Mouse (Mus musculus): ENCODE measurements at regions not wholly inside any gene's neighbourhood (a gene's known extent, or its start where the extent isn't known, plus 50 kb on each side); places are given as distances from the start of the nearest gene placed in this dataset.

DNA sequence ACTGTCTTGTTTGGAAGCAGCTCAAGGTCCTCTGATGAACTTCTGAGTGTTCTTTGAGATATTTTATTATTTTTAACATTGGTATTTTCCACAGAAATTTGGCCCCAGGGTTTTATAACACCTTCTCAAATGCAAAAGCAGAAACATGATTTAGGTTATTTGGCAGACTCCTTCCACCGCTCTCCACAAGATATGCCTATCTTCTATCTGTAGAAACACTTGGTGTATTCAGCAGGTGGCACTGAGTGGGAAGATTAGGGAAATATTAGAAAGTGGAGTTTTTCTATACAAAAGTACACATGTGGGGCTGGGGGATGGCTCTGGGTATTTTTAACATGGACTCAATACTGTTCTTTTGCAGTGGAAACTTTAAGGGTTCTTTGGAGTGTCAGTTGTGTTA, 475.3 kb downstream of the Dach1 start:
- no peak overlapping the region for H3K4me2 ChIP-seq
- 0 out of 2 replicates have a peak, but pooled peaks cover 2% of the 10 kb centered on the region for H3K9me3 ChIP-seq (replicated peaks)
- H3K27me3 ChIP-seq (replicated peaks) = no peaks in the 10 kb centered on the region
- H3K36me3 ChIP-seq = no peaks in the 10 kb centered on the region
- H3K4me3 ChIP-seq (replicated peaks) = no peak overlapping the region
- no peak overlapping the region for H3K27ac ChIP-seq (replicated peaks)
- no peak for ATAC-seq (ENCODE audit: low FRiP score)
- WGBS = 100% methylated on average over 1 of the region's 1 CpGs
- H3K9ac ChIP-seq (replicated peaks) = no peak overlapping the region
- no peaks in the 10 kb centered on the region for H3K4me1 ChIP-seq

- Histone ChIP-seq H3K4me1 (no peaks in the 10 kb centered on the region), H3K9ac (replicated peaks) (no peak overlapping the region), H3K9me3 (replicated peaks) (no peaks in the 10 kb centered on the region), H3K27ac (replicated peaks) (no peak overlapping the region), H3K27me3 (replicated peaks) (no peaks in the 10 kb centered on the region), H3K4me3 (replicated peaks) (no peak overlapping the region), H3K36me3 (no peaks in the 10 kb centered on the region), H3K4me2 (no peak overlapping the region)
- WGBS = 79% methylated on average over 3 of the region's 3 CpGs
- no peak for ATAC-seq (ENCODE audit: low FRiP score)
Measured at GRCm38 (mm10) chr14:97684617-97685016, 484.9 kb downstream of the Dach1 start.

GRCm38 (mm10) chr14:97667806-97668205, 501.8 kb downstream of the Dach1 start:
- H3K27ac ChIP-seq (replicated peaks) = no peak overlapping the region
- no peak overlapping the region for H3K9ac ChIP-seq (replicated peaks)
- H3K4me1 ChIP-seq = no peaks in the 10 kb centered on the region
- H3K36me3 ChIP-seq = no peaks in the 10 kb centered on the region
- ATAC-seq (ENCODE audit: low FRiP score) = no peak
- H3K4me3 ChIP-seq (replicated peaks) = no peak overlapping the region
- no peaks in the 10 kb centered on the region for H3K9me3 ChIP-seq (replicated peaks)
- no peak overlapping the region for H3K4me2 ChIP-seq
- no peaks in the 10 kb centered on the region for H3K27me3 ChIP-seq (replicated peaks)
- 82% methylated on average over 2 of the region's 2 CpGs for WGBS

DNA sequence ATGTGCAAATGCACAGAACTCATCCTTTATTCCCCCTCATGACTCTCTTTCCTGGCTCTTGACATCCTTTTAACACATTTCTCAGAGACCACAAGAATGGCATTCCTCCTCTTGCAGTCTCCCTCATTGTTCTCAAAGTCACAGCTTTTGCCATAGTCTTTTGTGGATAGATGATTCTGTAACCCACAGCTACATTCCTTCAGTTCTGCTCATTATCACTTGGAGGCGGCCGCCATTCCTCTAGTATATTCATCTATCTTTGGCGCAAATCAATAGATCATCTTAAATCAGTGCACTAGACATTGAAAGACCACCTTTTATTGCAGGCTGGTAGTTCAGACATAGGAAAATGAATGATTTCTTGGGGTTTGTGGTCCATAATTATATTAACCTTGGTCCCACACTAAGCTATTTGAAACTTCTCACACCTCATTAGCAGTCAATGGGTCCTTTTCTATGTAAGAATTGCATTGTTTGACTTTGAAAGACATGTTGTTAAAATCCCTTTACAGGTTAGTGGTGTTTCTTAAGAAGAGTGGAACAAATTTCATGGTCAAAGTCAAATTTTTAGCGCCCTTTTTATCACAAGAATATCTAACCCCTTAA, 531.3 kb downstream of the Dach1 start:
- H3K9ac ChIP-seq (replicated peaks) = no peak overlapping the region
- 14% methylated on average over 4 of the region's 4 CpGs for WGBS

GRCm38 (mm10) chr14:97611438-97611837, 558.1 kb downstream of the Dach1 start:
- Histone ChIP-seq H3K9ac (replicated peaks) (no peak overlapping the region), H3K4me1 (no peaks in the 10 kb centered on the region), H3K9me3 (replicated peaks) (no peaks in the 10 kb centered on the region), H3K36me3 (no peaks in the 10 kb centered on the region), H3K27ac (replicated peaks) (no peak overlapping the region), H3K27me3 (replicated peaks) (no peaks in the 10 kb centered on the region), H3K4me2 (no peak overlapping the region), H3K4me3 (replicated peaks) (no peak overlapping the region)
- no peak for ATAC-seq (ENCODE audit: low FRiP score)
- 90% methylated on average over 1 of the region's 1 CpGs for WGBS

More for the DNA sequence above, 531.3 kb downstream of the Dach1 start:
- no peak overlapping the region for H3K4me3 ChIP-seq (replicated peaks)
- H3K27ac ChIP-seq (replicated peaks) = no peak overlapping the region
- no peaks in the 10 kb centered on the region for H3K4me1 ChIP-seq
- H3K27me3 ChIP-seq (replicated peaks) = no peaks in the 10 kb centered on the region
- H3K4me2 ChIP-seq = no peak overlapping the region
- H3K36me3 ChIP-seq = no peaks in the 10 kb centered on the region
- H3K9me3 ChIP-seq (replicated peaks) = no peaks in the 10 kb centered on the region
- ATAC-seq (ENCODE audit: low FRiP score) = no peak

DNA sequence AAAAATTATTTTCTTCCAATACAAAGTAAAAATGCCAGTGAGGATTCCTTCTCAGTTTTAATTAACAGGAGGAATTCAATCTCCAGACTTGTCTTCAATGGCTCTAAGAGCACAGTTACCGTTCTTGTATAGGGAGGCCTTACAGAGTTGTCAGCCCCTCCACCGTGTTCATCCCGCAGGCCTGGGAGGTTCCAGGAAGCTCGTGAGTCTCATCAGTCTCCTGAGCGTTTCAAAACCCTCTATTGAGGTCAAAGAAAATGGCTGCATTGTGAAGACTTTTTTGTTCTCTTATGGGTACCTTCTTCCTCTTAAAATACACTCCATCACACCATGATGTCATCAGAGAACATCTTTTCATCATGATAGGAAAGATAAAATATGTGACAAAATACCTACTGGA, 572.9 kb downstream of the Dach1 start:
- Histone ChIP-seq H3K36me3 (no peaks in the 10 kb centered on the region), H3K27me3 (replicated peaks) (no peaks in the 10 kb centered on the region), H3K9ac (replicated peaks) (no peak overlapping the region), H3K4me3 (replicated peaks) (no peak overlapping the region), H3K27ac (replicated peaks) (no peak overlapping the region), H3K4me2 (no peak overlapping the region), H3K9me3 (replicated peaks) (no peaks in the 10 kb centered on the region), H3K4me1 (no peaks in the 10 kb centered on the region)
- WGBS = 16% methylated on average over 5 of the region's 5 CpGs
- ATAC-seq (ENCODE audit: low FRiP score) = no peak

DNA sequence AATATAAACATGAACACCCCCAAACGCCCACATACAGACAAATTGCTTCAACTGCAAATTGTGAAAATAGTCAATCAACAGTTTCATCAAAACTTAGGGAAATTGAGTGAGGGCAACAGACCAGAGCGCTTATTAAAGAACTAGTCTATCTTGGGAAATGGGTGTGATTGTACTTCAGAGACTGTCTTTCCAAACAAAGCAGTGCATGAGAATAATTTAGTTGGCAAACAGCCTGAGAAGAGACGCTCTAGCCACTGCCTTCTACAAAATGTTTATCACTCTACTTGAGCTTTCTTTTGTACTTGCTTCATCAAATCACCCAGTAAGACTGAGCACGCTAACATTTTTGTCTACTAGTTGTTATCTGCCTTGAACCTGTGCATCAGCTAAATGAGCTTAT, 581.0 kb downstream of the Dach1 start:
- H3K27ac ChIP-seq (replicated peaks) = no peak overlapping the region
- WGBS = 35% methylated on average over 4 of the region's 4 CpGs

GRCm38 (mm10) chr14:97588182-97588581, 581.4 kb downstream of the Dach1 start:
- 10% methylated on average over 7 of the region's 7 CpGs for WGBS
- no peak overlapping the region for H3K9ac ChIP-seq (replicated peaks)
- H3K4me2 ChIP-seq = peak overlapping the region; percentile 31
- H3K27me3 ChIP-seq (replicated peaks) = no peaks in the 10 kb centered on the region
- peaks cover 5% of the 10 kb centered on the region; the same call in 1 of the 2 replicates for H3K4me1 ChIP-seq
- H3K36me3 ChIP-seq = no peaks in the 10 kb centered on the region
- H3K27ac ChIP-seq (replicated peaks) = no peak overlapping the region
- peak; percentile 81 for ATAC-seq (ENCODE audit: low FRiP score)
- H3K9me3 ChIP-seq (replicated peaks) = no peaks in the 10 kb centered on the region
- no peak overlapping the region for H3K4me3 ChIP-seq (replicated peaks)

More for the DNA sequence above, 581.0 kb downstream of the Dach1 start:
- no peaks in the 10 kb centered on the region for H3K36me3 ChIP-seq
- no peak for ATAC-seq (ENCODE audit: low FRiP score)
- H3K4me1 ChIP-seq = peaks cover 5% of the 10 kb centered on the region; the same call in 1 of the 2 replicates
- H3K9me3 ChIP-seq (replicated peaks) = no peaks in the 10 kb centered on the region
- H3K4me2 ChIP-seq = peak overlapping the region; percentile 31
- no peak overlapping the region for H3K4me3 ChIP-seq (replicated peaks)
- no peak overlapping the region for H3K9ac ChIP-seq (replicated peaks)
- no peaks in the 10 kb centered on the region for H3K27me3 ChIP-seq (replicated peaks)

- Histone ChIP-seq H3K9me3 (replicated peaks) (no peaks in the 10 kb centered on the region), H3K27ac (replicated peaks) (no peak overlapping the region), H3K27me3 (replicated peaks) (no peaks in the 10 kb centered on the region), H3K4me1 (peaks cover 5% of the 10 kb centered on the region; the same call in 1 of the 2 replicates), H3K36me3 (no peaks in the 10 kb centered on the region), H3K9ac (replicated peaks) (no peak overlapping the region), H3K4me3 (replicated peaks) (no peak overlapping the region), H3K4me2 (no peak overlapping the region)
- 6% methylated on average over 4 of the region's 4 CpGs for WGBS
- ATAC-seq (ENCODE audit: low FRiP score) = peak; percentile 68; the same call in 1 of the 2 replicates
Measured at GRCm38 (mm10) chr14:97586962-97587361, 582.6 kb downstream of the Dach1 start.

DNA sequence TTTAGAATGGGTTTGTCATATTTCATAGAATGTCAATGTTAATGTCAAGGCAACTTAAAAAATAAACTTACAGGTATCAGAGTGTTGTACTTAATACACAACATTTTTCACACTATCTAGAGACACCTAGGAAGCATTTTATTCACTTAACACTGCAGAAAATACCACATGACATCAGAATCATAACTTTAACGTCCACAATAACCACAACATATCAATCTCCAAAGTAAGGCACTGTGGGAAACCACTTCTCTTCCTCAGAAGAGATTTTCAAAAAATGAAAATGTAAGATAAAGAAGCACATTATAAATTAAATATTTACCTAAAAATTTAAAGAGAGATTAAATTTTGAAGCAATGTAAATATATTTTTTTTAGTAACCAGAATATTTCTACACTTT, 599.3 kb downstream of the Dach1 start:
- no peak overlapping the region for H3K4me2 ChIP-seq
- no peaks in the 10 kb centered on the region for H3K4me1 ChIP-seq
- ATAC-seq (ENCODE audit: low FRiP score) = no peak
- H3K27ac ChIP-seq (replicated peaks) = no peak overlapping the region
- no peaks in the 10 kb centered on the region for H3K27me3 ChIP-seq (replicated peaks)
- 81% methylated on average over 1 of the region's 1 CpGs for WGBS
- H3K9ac ChIP-seq (replicated peaks) = no peak overlapping the region
- no peak overlapping the region for H3K4me3 ChIP-seq (replicated peaks)
- H3K9me3 ChIP-seq (replicated peaks) = no peaks in the 10 kb centered on the region
- H3K36me3 ChIP-seq = no peaks in the 10 kb centered on the region

DNA sequence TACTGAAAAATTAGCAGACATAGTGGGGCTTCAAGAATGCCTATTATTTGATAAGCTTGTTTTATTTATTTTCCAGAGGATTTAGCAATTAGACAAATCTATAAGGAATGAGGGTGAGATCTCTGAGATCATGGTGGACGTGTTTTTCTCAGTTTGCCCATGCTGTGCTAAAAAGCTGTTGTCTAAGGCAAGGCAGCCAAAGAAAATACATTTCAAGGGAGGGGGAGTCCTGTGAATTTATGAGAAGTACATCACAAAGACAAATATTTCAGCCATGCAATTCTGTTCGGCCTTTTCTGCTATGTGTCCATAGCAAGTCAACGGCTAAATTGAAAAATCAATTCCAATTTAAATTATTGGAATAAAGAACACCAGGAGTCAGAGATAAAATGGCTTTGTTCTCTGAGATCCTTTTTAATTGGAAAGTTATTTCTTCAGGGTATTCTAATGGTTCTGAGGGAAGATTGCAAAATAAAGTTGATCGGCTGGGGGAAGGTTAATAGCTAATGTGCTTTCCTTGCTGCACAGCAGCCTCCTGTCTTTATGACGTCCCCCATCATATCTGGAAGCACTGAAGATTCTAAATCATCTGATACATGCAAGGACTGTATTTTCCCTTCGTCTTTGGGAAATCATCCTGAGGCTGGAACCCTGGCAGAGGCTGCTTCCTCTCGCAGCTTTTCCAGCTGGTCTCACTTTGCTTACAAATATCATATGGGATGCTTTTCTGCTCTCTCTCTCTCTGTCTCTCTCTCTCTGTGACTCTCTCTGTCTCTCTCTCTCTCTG, 609.3 kb downstream of the Dach1 start:
- H3K27ac ChIP-seq (replicated peaks) = peak overlapping the region; percentile 58
- no peaks in the 10 kb centered on the region for H3K9me3 ChIP-seq (replicated peaks)
- H3K36me3 ChIP-seq = no peaks in the 10 kb centered on the region
- WGBS = 11% methylated on average over 7 of the region's 7 CpGs
- H3K27me3 ChIP-seq (replicated peaks) = no peaks in the 10 kb centered on the region
- peaks cover 9% of the 10 kb centered on the region; the same call in 1 of the 2 replicates for H3K4me1 ChIP-seq
- no peak overlapping the region for H3K9ac ChIP-seq (replicated peaks)
- H3K4me3 ChIP-seq (replicated peaks) = no peak overlapping the region
- ATAC-seq (ENCODE audit: low FRiP score) = peak; percentile 78
- H3K4me2 ChIP-seq = peak overlapping the region; percentile 34

DNA sequence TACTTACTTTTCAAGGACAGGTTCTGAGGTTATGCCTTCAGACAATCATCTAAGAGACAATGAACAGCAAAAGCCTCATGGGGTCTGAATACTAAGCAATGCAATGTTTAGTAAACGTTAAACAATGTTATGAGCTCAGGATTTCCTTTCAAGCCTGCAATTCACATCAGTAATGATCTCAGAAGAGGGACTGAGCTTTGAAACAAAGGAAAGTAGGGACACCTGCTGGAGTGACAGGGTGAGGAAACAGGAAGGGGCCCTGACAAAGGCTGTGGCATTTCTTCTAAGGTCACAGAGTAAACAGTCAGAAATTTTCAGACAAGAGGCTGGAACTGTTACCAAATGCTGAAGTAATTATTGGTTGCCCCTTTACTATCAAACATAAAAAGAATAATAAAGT, 610.0 kb downstream of the Dach1 start:
- ATAC-seq (ENCODE audit: low FRiP score) = peak; percentile 70; the same call in 1 of the 2 replicates
- H3K9ac ChIP-seq (replicated peaks) = no peak overlapping the region
- WGBS = 0% methylated on average over 1 of the region's 1 CpGs

More for the DNA sequence above, 610.0 kb downstream of the Dach1 start:
- Histone ChIP-seq H3K27me3 (replicated peaks) (no peaks in the 10 kb centered on the region), H3K4me3 (replicated peaks) (no peak overlapping the region), H3K36me3 (no peaks in the 10 kb centered on the region), H3K9me3 (replicated peaks) (no peaks in the 10 kb centered on the region), H3K4me1 (peaks cover 9% of the 10 kb centered on the region; the same call in 1 of the 2 replicates), H3K4me2 (no peak overlapping the region), H3K27ac (replicated peaks) (peak overlapping the region; percentile 63; the same call in 1 of the 2 replicates)

All from neural tube, embryonic 15.5 days (tissue).